Mouse (Mus musculus) spleen, embryonic (tissue): ENCODE data around the gene Unc13d.
"Not testable (repeated sequence)": the region's sequence is repeated elsewhere in the genome, so short reads cannot be mapped to it uniquely, and the experiment has no call there.

ENCODE experiments used
- CTCF ChIA-PET: fragments of 350-600 bp; sonication (Branson Sonifier 250); formaldehyde crosslinking; loops from one replicate; lab custom pipeline; 2022; lab: Charles Lee

Gene Unc13d

GRCm38 (mm10) chr11:116023771-116024355 is 53.9 kb downstream of the Unc13d start:
- CTCF ChIA-PET, result no interaction called here

GRCm38 (mm10) chr11:116023074-116023770 is 54.5 kb downstream of the Unc13d start:
- CTCF ChIA-PET, result not testable (repeated sequence)

GRCm38 (mm10) chr11:116022256-116022780 is 55.4 kb downstream of the Unc13d start:
- CTCF ChIA-PET, result interaction anchor here (0.7 kb wide), 1 partner anchor 112 kb away, joined by 4 read pairs; no protein-coding TSS in a partner anchor

- CTCF ChIA-PET, result interaction anchor here (0.6 to 0.7 kb wide), 4 partner anchors 11 to 433 kb away, joined by 3 to 12 read pairs (median 4); no protein-coding TSS in a partner anchor
Observed at GRCm38 (mm10) chr11:116021328-116022220, 56.2 kb downstream of the Unc13d start.

GRCm38 (mm10) chr11:116020519-116020922 is 57.2 kb downstream of the Unc13d start:
- CTCF ChIA-PET, result interaction anchor here (0.5 to 0.8 kb wide), 6 partner anchors 12 to 434 kb away, joined by 3 to 12 read pairs (median 3); no protein-coding TSS in a partner anchor

GRCm38 (mm10) chr11:116019976-116020411 is 57.8 kb downstream of the Unc13d start:
- CTCF ChIA-PET, result interaction anchor here (0.6 kb wide), 1 partner anchor 125 kb away, joined by 3 read pairs; no protein-coding TSS in a partner anchor

- CTCF ChIA-PET, result no interaction called here
Observed at GRCm38 (mm10) chr11:116019360-116019791, 58.4 kb downstream of the Unc13d start.

GRCm38 (mm10) chr11:116018867-116019266 is 58.9 kb downstream of the Unc13d start:
- CTCF ChIA-PET, result not testable (repeated sequence)

GRCm38 (mm10) chr11:116018106-116018505 is 59.7 kb downstream of the Unc13d start:
- CTCF ChIA-PET, result no interaction called here

GRCm38 (mm10) chr11:116014821-116015220 is 62.9 kb downstream of the Unc13d start:
- CTCF ChIA-PET, result interaction anchor here (0.5 kb wide), 1 partner anchor 648 kb away, joined by 3 read pairs; no protein-coding TSS in a partner anchor

- CTCF ChIA-PET, result interaction anchor here (0.6 kb wide), 3 partner anchors 93 to 422 kb away, joined by 3 to 5 read pairs (median 4); no protein-coding TSS in a partner anchor
Observed at GRCm38 (mm10) chr11:116012262-116012947, 65.4 kb downstream of the Unc13d start, which contains the start of gene Galk1. Gene Galk1, minus strand, starts transcription at chr11:116012719.
